Mouse (Mus musculus) left cerebral cortex, postnatal 4 days (tissue): Measurements from ENCODE around the gene Tecr. TPM values are rescaled to one million over a fixed set of nuclear protein-coding genes. Genes with fewer than 3 reads are reported as not detected.
"Not testable (repeated sequence)": the region's sequence is repeated elsewhere in the genome, so short reads cannot be mapped to it uniquely, and the experiment has no call there.

Experiments
- DNase-seq: peaks from one replicate; pipeline ENCODE4 v3.0.0-alpha.2; 2022
- intact Hi-C: fragments of 180-260 bp; cut with DNase I; formaldehyde crosslinking; loops from one replicate; pipeline ENCODE4 v1.15.1; 2025
- total RNA-seq, 2 experiments: library from RNA; stranded (reverse); gene quantifications; 2 replicates each; pipeline ENCODE4 v1.2.3; 2021

Tecr gene
- total RNA-seq, 2 experiments from 2014 or later = 610 to 661 TPM

DNA sequence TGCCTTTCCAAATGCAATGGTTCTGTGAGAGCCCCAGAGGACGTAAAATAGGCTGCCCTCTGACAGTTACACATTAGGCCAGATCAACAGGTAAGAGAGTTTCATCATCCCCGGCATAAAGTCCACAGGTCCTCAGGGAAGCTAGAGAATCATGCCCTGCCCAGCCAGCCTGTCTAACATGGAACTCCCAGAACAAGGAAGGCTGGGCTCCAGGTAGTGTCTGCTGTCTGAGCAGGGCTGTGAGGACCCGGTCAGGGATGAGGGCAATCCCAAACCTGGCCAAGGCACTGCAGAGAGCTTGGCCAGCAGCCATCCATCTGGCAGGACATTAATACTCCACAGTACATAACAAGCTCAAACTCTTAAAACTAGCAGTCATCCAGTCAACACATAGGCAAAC is 22.4 kb downstream of the Tecr start:
- peak; percentile 48 for DNase-seq
- intact Hi-C loops = no loop called here

DNA sequence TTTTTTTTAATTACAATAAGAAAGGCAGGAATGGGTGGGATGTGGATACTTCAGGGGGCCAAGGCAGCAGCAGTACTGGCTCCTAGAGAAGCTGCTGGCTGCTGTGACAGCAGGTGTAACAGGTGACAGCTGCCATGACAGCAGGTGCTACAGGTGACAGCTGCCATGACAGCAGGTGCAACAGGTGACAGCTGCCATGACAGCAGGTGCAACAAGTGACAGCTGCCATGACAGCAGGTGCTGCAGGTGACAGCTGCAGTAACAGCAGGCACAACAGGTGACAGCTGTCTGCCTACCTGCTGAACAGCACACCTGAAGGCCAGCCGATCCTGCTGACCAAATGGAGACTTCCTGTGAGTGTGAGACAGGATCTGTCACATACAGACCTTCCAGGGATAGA is 23.0 kb downstream of the Tecr start:
- DNase-seq = no peak
- intact Hi-C loops = no loop called here

DNA sequence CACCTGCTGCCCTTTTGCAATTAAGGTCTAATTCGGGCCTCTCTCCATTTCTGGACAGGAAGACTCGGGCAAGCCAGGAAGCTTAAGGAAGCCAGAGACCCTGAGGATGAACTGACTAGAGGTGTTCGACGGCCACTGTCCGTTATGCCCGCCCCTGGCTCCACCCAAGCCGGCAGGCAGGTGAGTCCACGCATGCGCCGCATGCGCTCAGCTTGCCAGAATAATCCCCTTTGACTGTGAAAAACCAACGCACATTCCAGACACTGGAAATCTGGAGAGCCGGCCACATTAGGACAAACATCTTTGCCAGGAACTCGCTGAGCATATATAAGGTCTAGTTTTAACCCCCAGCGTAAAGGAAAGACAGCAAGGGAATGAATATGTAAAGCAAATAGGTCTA is 24.5 kb downstream of the Tecr start:
- DNase-seq = no peak
- intact Hi-C loops = no loop called here

DNA sequence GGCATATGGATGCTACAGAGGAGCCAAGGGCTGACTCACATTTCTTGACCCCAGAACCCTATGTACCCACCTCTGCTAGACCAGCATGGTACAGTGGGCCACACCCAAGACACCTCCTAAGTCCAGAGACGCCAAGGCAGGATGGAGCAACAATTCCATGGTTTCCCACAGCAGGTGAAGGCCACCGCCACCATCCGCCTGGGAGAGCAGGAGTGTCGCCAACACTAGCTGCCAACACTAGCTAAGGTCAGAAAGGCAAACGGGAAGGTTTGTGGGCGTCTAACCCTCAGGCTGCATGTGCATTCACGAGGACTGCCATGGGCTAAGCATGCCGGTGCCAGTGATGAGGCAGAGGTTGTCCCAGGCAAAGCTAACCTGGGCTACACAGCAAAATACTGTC is 25.5 kb downstream of the Tecr start:
- no peak for DNase-seq
- intact Hi-C loops = no loop called here

DNA sequence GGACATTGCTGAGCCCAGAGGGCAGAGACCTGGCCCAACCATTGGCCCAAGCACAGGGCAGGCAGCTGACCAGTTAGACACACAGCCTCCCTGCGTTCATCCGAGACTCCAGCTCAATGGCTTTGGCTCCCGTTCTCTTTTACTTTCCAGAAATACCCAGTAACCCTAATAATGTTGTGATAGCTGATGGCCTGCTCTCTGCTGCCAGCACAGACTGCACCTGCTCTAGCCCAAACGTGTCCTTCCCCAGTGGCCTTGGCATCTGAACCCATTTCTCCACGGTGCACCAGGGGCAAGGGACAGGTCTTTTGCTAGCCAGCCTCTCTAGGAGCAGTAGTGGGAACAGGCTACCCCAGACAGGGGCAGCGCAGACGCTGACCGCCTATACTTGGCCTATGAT is 26.9 kb downstream of the Tecr start:
- intact Hi-C loops = no loop called here
- DNase-seq = no peak

DNA sequence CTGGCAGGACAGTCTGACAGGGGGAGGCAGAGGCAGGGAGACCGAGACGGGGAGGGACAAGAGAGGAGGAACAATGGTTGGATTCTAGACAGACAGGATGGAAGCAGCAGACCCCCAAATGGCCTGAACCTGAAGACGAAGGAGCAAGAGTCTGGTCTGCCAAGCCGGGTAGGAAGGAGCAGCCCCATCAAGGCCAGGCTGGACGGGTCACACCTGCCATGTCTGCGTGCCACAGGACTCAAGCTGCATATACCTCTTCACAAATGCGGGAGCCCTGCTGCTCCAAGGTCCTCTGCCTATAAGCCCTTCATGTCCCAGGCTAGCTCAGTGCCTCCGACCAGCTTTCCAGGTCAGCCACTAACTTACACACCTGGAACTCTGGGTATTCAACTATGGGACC is 28.1 kb downstream of the Tecr start:
- intact Hi-C loops = no loop called here
- no peak for DNase-seq

DNA sequence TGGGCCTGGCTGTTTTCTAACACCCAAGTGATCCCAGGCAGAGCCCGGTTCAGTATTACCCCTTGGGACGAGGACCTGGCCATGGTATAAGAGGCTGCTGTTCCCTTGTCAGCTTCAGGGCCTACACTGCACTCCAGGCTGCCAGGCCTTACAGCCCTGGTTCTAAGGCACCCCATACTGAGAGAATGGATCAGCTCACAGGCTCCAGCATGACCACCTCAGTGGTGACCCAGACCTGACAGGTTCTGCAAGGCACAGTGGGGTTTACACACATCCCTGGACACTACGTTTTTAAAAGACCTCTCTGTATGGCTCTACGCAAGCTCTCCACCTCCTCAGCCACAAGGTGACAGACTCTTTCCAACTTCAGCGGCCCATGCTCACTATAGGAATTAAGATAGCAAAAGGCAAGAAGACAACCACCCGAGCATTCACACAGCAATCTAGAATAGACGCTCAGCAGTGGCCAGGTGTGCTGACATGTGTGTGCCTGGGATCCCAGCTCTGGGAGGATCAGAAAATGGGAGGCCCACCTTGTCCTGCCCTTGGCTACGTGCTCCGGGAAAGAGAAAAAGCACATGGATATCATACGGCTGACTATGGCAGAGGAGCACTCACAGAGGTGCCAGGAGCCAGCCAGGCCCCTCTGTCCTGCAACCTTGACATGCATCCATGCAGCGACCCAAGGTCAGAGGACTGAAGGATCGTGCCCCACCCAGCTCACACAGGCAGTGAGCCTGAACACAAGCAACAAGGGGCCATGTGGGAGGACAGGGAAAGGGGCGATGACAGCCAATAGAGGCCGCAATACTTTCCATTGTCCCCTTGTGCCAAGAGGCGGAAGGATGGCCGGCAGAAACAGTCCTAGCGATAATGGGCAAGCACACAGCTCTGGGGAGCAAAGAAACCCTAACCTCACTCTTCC is 29.4 kb downstream of the Tecr start:
- intact Hi-C loops = no loop called here
- DNase-seq = no peak

DNA sequence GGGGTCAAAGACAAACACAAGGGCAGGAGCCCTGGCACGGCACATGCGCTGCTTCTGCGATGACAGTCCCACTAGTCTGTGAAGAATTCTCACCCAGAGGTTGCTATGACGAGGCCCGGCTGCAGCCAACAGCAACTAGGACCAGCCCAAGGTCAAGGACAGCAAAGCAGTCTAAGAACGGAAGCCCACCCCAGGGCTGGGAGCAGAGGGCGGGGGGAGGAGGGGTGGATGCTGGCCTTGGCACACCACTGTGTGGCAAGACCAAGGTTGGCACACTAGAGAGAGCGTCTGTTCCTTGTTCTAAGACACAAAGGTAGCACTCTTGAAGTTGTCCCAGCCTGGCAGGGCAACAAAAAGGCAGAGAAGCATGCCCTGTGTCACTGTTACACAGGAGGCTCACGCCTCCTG is 30.4 kb downstream of the Tecr start:
- intact Hi-C loops = no loop called here
- no peak for DNase-seq

DNA sequence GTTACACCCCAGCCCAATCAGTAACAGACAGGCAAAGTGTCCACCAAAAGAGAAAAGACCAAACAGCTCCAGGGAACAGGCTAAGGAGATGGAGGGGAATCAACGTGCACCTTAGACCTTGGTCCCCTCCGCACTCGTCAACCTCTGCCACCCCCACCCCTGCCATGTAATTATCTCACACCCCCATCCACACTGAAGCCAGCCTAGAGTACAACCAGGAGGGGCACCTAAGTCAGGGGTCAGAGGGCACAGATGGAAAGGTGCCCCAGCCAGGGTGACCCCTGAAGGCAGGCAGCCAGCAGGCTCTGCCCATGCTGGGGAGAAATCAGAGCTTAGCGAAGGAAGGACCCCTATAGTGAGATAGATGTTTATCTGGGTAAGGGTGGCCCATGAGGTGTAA is 30.9 kb downstream of the Tecr start:
- intact Hi-C loops = no loop called here
- DNase-seq = no peak

DNA sequence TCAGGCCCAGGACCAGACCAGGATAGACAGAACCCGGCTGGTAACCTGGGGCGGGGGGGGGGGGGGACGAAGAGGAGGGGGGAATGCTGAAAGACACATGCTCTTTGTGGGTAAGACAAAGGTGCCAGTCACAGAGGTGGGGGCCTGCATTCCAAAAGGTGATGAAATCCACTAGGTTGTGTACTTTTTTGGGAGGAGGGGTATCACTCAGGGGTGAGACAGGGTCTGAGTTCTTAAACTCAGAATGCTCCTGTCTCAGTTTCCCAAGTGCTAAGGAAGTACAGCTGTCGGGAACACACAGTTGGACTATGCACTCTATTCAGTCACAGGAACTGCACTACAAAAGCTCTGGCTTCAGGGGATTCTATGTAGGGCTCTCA is 31.3 kb downstream of the Tecr start:
- intact Hi-C loops = no loop called here
- DNase-seq = no peak

DNA sequence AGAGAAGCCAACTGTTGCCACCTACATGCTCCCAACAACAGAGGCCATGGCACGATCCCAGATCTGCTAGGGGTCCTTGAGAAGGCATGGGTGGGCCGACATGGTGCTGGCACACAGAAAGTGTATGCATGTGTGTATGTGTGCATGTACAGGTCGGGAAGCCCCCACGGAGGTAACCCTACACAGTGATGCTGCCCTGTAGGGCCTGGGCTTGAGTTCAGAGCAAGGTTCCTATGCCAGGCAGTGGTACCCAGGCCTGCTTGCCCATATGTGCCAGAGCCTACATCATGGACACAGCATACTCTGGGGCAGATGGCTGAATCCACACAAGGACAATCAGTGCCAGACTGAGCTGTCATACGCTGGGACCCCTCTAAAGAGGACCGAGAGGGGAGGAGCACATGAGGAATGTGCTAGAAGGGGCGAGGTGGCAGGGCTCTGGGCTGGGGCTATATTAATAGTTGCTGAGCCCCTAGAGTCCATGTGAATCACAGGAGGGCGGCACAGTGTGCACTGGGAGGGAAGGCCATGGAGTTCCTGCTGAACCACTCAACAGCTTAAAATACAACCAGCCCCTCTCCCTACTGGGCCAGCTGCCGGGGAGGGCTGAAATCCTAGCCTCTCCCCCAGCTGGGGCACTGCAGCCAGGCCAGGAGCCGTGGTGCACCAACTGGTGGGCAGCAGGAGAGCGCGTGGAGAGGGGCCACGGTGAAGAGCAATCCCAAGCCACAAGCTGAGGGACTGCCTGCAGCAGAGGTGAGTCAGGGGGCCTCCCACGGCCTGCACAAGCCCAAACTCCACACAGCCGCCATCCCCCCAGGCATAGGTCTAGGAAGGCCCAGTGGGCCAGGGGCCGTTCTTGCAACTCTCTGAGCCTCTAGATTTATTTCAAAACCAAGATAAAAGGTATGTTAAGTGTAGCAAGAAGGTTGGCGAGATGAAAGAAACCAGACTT is 31.9 kb downstream of the Tecr start:
- intact Hi-C loops = no loop called here
- no peak for DNase-seq

DNA sequence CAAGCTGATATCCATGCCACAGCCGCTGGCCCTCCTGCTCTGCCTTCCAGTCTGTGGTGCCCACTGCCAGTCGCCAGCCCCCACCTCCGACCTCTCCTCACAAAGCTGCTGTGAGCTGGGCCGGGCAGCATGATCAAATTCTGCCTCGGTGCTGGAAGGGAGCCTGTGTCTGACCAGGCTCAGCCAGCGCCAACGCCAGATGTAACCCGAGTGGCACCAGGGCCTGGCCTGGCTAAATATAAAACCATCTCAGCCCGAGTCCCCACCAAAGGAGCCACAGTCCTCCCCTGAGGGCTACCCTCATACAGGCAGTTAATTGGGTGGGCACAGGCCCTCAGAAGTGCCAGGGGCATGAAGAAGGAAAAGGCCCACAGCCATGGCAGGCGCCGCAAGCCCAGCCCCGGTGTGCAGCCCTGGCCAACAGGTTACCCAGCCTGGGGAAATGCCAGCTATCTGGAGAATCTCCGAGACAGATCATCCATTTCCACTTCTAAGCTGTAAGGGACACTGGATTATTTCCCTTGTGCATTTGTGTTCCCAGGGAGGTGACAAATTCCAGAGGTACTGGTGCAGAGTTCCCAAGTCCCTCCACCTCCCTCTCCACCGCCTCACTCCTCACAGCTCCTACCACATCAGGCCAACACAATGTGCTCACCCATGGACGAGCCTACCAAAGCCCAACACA is 33.0 kb downstream of the Tecr start:
- DNase-seq = no peak
- intact Hi-C loops = no loop called here

DNA sequence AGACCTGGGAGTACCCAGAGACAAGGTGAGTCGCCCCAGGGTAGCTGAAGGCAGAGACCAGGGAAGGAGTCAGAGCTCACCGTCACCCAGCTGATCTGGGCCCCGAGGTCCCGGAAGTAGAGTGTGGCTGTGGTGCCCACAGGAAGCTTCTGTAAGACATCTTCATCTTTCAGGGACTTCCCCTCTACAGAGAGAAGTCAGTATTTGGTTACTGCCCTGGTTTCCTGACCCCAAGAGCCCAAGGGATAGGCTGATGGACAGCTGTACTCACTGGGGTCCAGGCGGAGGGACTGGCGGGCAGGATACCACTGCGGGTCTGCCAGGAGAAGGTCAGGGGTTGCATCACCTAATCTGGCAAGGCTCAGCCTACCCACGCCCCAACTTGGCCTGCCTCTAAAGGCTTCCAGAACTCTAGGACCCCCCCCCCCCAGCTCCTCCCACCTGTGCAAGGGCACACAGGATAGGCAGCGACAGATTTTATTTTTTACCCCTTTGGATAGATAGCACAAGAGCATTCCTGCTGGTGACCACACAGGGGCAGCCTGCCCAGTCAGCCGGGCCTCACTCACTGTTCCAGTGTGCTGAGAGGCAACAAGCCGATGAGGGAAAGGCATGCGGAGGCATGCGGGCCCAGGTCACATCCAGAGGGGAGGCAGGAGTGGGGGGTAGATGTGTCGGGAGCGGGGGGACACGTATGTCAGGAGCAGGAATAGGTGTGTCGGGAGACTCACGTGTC is 34.5 kb downstream of the Tecr start:
- intact Hi-C loops = no loop called here
- DNase-seq = no peak

DNA sequence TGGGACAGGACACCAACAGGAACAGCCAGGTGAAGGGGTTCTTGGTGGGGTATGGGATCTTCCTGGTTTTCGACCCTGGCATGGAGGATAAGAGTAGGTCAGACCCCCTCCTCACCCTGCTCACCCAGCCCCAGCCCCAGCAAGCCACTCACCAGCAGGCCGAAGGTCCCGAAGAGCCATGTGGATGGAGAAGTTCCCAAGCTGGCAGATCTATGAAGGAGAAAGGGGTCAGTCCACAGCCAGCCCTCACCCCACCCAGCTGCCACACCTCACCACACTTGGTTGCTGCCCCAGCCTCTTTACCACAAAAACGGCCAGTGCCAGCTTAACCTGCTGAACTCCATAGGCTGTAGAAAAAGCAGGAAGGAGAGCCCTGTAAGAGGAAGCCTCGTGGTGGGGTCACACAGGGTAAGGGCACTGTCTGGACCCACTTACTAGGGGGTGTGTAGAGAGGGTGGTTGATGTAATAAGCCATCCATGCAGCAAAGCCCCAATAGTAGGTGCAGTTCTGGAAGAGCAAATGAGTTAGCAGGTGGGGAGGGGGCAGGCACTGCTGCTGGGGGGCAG is 35.4 kb downstream of the Tecr start:
- no peak for DNase-seq
- intact Hi-C loops = no loop called here

DNA sequence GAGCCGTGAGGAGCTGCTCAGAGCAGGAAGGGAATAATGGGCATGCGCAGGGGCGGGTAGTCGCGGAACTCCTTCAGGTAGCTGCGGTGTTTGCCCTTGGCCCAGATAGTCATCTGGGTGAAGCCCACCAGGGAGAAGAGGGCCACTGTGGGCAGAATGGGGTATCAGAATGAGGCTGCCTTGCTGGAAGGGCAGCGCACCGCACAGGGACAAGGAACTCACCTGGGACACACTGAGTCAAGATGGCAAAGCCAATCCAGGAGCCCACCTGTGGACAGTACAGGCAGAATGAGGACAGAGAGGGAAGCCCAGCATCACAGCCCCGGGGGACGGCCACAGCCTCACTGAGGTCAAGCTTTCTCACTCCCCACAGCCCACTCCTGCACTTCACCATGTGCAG is 36.0 kb downstream of the Tecr start:
- no peak for DNase-seq
- intact Hi-C loops = no loop called here

DNA sequence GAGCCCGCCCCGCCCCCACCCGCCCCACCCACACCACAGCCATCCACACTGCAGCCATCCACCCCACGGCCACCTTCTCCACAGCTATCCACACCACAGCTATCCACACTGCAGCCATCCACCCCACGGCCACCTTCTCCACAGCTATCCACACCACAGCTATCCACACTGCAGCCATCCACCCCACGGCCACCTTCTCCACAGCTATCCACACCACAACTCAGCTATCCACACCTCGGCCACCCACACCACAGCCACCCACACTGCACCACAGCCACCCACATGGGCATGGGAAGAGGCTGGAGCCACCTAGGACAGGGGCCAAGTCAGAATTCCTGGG is 36.8 kb downstream of the Tecr start:
- intact Hi-C loops = not testable (repeated sequence)

DNA sequence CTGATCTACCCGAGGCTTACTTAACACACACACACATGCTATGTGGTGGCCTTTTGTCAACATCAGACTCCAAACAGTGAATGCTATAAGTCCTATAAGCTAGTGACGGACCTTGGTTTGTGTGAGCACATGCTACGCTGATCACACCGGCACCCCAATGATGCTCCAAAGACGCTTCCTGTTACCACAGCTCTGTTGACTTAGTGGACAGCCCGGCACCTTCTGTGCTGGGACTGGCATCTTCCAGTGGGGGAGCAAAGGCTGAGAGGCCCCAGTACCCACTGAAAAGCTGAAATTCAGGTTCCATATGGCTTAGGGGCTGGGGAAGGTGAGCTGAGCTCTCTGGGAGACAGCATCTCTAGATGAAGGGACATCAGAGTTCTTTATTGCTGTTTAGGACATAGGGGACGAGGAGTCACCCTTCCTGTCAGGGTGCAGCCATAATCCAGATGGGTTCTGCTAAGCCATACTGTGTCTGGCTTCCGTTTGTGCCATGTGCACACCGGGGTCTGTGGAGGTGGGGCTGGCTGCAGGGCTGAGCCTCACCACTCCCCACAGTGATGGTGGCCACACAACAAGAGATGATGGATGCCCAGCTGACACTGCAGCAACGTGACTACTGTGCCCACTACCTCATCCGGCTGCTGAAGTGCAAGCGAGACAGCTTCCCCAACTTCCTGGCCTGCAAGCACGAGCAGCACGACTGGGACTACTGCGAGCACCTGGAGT is 37.3 kb downstream of the Tecr start:
- DNase-seq = no peak
- intact Hi-C loops = no loop called here

More for the DNA sequence above, 36.8 kb downstream of the Tecr start:
- not testable (repeated sequence) for DNase-seq

DNA sequence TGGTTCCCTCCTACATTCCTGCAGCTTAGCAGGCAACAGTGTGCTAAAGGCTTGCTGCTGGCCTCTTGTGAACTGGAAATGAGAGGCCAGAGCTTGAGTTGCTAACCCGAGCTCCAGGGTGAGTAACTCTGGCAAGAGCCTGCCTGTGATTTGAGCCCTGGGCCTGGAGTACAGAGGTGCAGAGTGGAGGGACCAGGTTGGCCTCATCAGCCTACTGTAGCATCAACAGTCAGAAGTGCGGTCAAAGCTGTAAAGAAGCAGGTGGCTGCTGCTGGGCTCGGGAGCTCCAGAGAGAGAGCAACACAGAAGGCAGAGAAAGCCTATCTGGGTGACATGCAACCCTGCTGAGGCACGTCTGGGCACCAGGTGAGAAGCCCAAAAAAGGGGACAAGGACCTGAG is 38.6 kb downstream of the Tecr start:
- DNase-seq = no peak
- intact Hi-C loops = no loop called here

DNA sequence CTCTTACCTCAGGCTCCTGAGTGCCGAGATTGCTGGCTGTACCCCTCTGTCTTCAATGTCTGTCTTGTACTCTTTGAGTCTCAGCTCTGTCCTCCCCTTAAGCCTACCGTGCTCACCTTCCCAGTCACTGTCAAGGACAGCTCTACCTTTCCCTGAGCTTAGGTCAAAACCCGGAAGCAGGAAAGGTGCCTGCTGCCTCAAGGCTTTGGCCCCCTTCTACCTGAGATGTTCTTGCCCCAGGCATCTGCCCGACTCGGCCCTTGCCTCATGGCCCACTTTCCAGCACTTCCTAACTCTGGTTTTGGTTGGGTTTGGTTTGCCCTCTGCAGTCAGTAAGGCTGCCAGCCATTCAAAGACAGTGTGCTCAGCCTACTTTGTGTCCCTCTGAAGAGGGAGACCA is 39.0 kb downstream of the Tecr start:
- no peak for DNase-seq
- intact Hi-C loops = no loop called here

DNA sequence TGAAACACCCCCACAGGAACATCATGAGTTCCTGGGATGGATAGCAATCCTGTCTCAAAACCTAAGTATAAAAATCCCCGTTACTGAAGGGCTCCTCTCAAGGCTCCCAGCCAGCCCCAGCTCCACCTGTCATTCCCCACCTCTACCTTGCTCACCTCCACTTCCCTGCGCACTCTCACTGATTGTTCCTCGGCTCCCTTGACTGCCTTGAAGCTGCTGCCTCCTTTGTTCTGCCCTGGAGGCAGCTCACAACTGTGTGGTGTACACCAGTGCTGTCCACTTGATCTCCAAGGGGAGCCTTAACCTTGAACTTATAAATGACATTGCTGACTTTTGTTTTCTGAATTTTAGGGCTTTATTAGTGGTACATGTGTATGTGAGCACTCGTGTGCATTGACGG is 39.6 kb downstream of the Tecr start:
- DNase-seq = no peak
- intact Hi-C loops = no loop called here
